Mouse (Mus musculus) intestine, embryonic 14.5 days (tissue): Measurements from ENCODE around the gene Trafd1. TPM values are rescaled to one million over a fixed set of nuclear protein-coding genes. Genes with fewer than 3 reads are reported as not detected.

Experiments
- ATAC-seq: fragments of 200-750 bp; cut with Nextera tagmentation; replicated peaks from 2 replicates; pipeline ENCODE4 v1.8.0; 2017; ENCODE audit warnings: low read depth, moderate number of reproducible peaks, moderate TSS enrichment, moderate library complexity; ENCODE audit not compliant: low FRiP score, low TSS enrichment
- DNase-seq: peaks from one replicate; pipeline ENCODE4 v3.0.0-alpha.2; 2018; ENCODE audit warnings: low spot score
- H3K27ac ChIP-seq: fragments of 300-500 bp; sonication (generic); 2 replicates; pipeline ENCODE4 v1.5.1; 2014; ENCODE audit warnings: low read depth, mild to moderate bottlenecking, control low read depth
- H3K27me3 ChIP-seq: fragments of 300-500 bp; sonication (generic); replicated peaks from 2 replicates; pipeline ENCODE4 v1.6.1; 2014; ENCODE audit warnings: low read length, control low read depth; ENCODE audit not compliant: control insufficient read depth, insufficient read depth
- H3K36me3 ChIP-seq: fragments of 300-500 bp; sonication (generic); 2 replicates; pipeline ENCODE4 v1.6.1; 2014; ENCODE audit warnings: low read length, control low read depth; ENCODE audit not compliant: control insufficient read depth, insufficient read depth
- H3K4me1 ChIP-seq: fragments of 300-500 bp; sonication (generic); replicated peaks from 2 replicates; pipeline ENCODE4 v1.6.1; 2014; ENCODE audit warnings: low read length, control low read depth, mixed read lengths; ENCODE audit not compliant: control insufficient read depth, insufficient read depth
- H3K4me2 ChIP-seq: fragments of 300-500 bp; sonication (generic); 2 replicates; pipeline ENCODE4 v1.6.1; 2014; ENCODE audit warnings: low read length
- H3K4me3 ChIP-seq: fragments of 300-500 bp; sonication (generic); 2 replicates; pipeline ENCODE4 v1.5.1; 2014; ENCODE audit warnings: low read depth, low read length, control low read depth, mixed read lengths
- H3K9ac ChIP-seq: fragments of 300-500 bp; sonication (generic); 2 replicates; pipeline ENCODE4 v1.6.1; 2014; ENCODE audit warnings: mild to moderate bottlenecking, low read length
- H3K9me3 ChIP-seq: fragments of 300-500 bp; sonication (generic); 2 replicates; pipeline ENCODE4 v1.6.1; 2016; ENCODE audit warnings: low read length, control low read depth; ENCODE audit not compliant: control insufficient read depth
- WGBS: fragments of 180-500 bp; shearing (Covaris S2); extraction: QIAGEN DNeasy Blood & Tissue Kit; methylation state at CpG from one replicate; pipeline ENCODE4 v1.1.7; 2014; 5-methylcytosine and 5-hydroxymethylcytosine counted together
- polyA plus RNA-seq: library from polyadenylated mRNA; unstranded; fragments of >200 nt; fragmentation: Nextera tagmentation; extraction: Ambion mirVana; gene quantifications from 2 replicates; pipeline ENCODE4 v1.2.1, GENCODE M21; 2014

Gene Trafd1
- polyA plus RNA-seq, 1 experiment from 2014 or later, result 72.4 TPM

DNA sequence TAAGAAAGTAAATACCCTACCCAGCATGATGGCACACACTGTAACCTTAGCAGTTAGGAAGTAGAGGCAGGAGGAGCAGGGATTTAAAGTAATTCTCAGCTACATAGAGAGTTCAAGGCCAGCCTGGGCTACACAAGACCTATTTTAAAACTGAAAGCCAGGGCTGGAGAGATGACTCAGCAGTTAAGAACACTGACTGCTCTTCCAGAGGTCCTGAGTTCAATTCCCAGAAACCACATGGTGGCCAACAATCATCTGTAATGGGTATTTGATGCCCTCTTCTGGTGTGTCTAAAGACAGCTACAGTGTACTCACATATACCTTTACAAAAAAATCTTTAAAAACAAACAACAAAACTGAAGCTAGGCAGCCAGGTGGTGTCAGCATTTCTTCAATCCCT is 4.3 kb upstream of the Trafd1 start:
- H3K27ac ChIP-seq, result no peak overlapping the region

DNA sequence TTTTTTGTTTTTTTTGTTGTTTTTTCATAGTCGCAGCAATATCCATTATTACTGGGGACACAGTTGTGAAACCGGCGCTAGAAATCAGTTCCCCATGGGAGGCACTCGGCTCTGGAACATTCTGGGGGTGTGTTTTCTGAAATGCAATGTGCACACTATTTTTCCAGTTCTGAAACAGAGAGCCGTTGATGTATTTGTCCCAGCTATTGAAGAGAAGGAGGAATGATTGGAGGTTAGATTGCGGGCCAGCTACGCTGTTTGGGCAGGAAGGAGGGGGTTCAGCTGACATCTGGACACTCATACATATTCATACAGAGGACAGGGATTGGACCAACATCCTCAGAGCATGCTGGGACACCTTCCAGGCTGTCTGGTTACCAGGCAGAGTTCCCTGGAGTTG is 3.7 kb upstream of the Trafd1 start:
- H3K9me3 ChIP-seq, result no peaks in the 10 kb centered on the region
- no peaks in the 10 kb centered on the region for H3K36me3 ChIP-seq
- peaks cover 16% of the 10 kb centered on the region; the same call in 1 of the 2 replicates for H3K4me1 ChIP-seq
- no peaks in the 10 kb centered on the region for H3K27me3 ChIP-seq
- no peak overlapping the region for H3K27ac ChIP-seq
- no peak for ATAC-seq
- WGBS, result 65% methylated on average over 7 of the region's 7 CpGs
- DNase-seq, result no peak
- no peak overlapping the region for H3K9ac ChIP-seq
- H3K4me2 ChIP-seq, result no peak overlapping the region
- no peak overlapping the region for H3K4me3 ChIP-seq

More for the DNA sequence above, 4.3 kb upstream of the Trafd1 start:
- Histone ChIP-seq H3K4me3 (no peak overlapping the region), H3K4me2 (no peak overlapping the region), H3K9me3 (no peaks in the 10 kb centered on the region), H3K27me3 (no peaks in the 10 kb centered on the region), H3K9ac (no peak overlapping the region), H3K4me1 (peaks cover 12% of the 10 kb centered on the region; the same call in 1 of the 2 replicates), H3K36me3 (no peaks in the 10 kb centered on the region)
- no peak for ATAC-seq
- no peak for DNase-seq

DNA sequence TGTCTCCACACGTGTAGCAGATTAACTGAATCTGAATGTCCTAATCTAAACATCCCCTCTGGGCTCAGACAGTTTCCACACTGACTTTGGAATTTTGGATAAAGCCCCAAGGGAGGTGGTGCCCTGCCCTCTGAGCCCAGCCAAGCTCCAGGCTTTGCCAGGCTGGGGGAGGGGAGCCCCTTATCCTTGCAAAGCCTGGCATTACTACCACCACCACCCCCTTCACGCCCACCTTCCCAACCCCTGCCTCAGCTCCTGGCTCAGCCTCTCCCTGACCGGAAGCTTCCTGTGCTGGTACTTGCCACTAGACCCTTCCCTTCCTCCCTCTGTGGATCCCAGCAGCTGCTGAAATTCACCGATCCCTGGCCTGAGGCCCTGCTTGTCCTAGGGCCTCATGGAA is 1.7 kb upstream of the Trafd1 start:
- Histone ChIP-seq H3K27ac (no peak overlapping the region), H3K27me3 (no peaks in the 10 kb centered on the region), H3K9ac (no peak overlapping the region), H3K4me3 (no peak overlapping the region), H3K4me2 (no peak overlapping the region), H3K9me3 (no peaks in the 10 kb centered on the region), H3K4me1 (peaks cover 18% of the 10 kb centered on the region; the same call in 1 of the 2 replicates), H3K36me3 (peaks cover 9% of the 10 kb centered on the region; the same call in 1 of the 2 replicates)
- no peak for ATAC-seq
- DNase-seq, result no peak
- 54% methylated on average over 4 of the region's 4 CpGs for WGBS

DNA sequence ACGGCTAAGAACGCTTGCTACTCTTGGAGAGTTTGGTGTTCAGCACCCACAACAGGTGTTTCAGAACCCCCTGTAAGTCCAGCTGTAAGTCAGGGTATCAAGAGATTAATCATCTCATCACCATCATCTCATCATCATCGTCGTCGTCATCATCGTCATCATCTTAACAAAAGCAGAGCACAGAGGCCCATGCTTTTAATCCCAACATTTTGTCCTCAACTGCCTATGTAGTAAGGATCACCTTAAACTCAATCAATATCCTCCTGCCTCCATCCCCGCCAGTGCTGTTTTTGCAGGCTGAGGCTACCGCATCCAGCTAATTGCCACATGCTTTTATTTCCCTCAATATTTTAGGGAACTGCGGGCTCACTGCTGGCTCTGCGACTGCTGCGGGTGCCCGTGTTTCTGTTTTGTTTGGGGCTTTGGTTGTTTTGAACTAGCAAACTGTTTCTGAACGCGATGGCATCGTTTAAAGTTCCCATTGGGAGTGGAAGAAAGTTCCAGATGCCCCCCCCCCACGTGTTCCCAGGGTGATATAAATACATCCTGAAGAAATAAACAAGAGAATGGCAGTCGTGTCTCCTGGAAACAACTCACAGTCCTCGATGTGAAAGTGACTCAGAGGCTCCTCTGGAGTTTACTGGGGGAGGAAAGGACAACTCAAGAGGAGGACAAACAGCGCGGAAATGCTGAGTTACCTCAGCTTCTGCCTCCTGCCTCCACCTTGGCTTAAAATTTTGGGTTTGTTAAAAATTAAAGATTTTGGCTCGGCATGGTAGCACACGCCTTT is 883 bp upstream of the Trafd1 start:
- no peak for DNase-seq
- Histone ChIP-seq H3K4me1 (peaks cover 18% of the 10 kb centered on the region; the same call in 1 of the 2 replicates), H3K36me3 (peaks cover 15% of the 10 kb centered on the region; the same call in 1 of the 2 replicates), H3K9me3 (no peaks in the 10 kb centered on the region), H3K4me2 (peak overlapping the region; percentile 59), H3K27me3 (no peaks in the 10 kb centered on the region), H3K9ac (no peak overlapping the region), H3K4me3 (peak overlapping the region; percentile 59), H3K27ac (no peak overlapping the region)
- WGBS, result 35% methylated on average over 22 of the region's 22 CpGs
- ATAC-seq, result no peak

DNA sequence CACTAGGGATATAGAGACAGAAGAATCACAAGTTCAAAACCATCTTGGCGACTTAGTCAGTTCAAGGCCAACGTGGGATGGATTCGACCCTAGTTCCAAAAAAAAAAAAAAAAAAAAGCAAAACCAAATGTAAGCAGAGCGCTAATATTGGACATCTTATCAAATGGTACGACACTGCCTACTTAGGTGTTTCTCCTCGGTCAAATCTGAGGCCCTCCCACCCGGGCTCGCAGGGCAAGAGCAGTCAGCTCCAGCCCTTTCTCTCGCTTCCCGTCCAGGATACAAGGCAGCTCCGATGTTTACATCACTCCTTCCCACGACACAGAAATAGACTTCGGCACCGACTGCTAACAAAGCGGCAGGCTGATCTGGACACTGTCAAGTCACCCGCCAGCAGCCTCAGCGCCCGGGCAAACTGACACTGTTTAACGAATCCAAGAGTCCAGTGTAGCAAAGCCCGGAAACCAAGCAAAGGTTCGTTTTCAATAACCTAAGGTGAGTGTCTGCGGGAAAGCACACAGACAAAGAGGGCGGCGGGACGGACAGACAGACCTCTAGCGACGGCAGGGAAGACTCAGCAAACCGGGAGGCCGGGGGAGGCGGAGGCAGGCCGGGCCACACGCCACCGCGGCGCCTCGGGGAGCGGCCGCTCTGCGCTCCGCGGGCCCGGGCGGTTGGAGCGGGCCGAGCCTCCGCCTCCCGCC is 523 bp downstream of the Trafd1 start:
- no peaks in the 10 kb centered on the region for H3K27me3 ChIP-seq
- H3K9ac ChIP-seq, result peak overlapping the region; percentile 56
- peak; percentile 75 for ATAC-seq
- H3K27ac ChIP-seq, result peak overlapping the region; percentile 80
- peaks cover 18% of the 10 kb centered on the region; the same call in 1 of the 2 replicates for H3K4me1 ChIP-seq
- H3K4me2 ChIP-seq, result peak overlapping the region; percentile 59
- peaks cover 29% of the 10 kb centered on the region for H3K36me3 ChIP-seq
- peak overlapping the region; percentile 59 for H3K4me3 ChIP-seq
- H3K9me3 ChIP-seq, result no peaks in the 10 kb centered on the region
- WGBS, result 2% methylated on average over 36 of the region's 47 CpGs
- DNase-seq, result peak; percentile 91

DNA sequence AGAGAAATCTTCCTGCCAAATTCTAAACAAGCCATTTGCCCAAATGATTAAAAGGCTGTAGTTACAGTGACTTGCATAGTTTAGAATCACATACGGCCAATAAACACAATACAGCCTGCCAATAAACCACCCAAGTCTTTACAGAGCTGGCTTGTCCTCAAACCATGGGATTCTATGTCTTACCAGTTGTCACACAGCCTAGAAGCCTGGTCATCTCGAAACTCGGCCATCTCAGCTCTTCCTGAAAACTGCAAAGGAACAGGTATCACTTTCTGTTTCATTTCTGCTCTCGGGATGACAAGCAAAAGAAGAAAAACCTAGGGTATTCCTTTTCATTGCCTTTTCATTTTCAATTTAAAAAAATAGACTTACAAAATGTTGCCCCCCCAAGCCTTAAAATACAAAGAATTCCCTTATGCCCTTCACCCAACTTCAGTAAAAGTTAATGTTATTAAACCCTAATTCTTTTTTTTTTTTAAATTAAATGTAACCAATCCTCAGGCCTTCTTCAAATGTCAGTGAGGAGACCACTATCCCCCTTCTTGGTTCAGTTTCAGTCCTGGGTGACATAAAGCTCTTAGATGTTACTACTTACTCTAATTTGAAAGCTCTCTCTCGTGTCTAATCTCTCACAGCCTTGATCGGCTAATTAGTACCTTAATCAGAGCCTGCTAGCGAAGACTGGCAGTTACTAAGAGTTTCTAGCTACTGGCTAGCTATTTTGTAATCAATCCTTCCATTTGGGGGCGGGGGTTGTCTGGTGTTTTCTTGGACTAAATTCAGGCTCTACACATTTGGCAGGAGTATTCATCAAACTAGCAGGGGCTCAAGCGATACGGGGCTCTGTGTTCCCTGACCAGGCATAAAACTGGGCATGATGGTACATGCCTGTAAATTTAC is 1.3 kb downstream of the Trafd1 start:
- Histone ChIP-seq H3K4me1 (peaks cover 18% of the 10 kb centered on the region; the same call in 1 of the 2 replicates), H3K27ac (peak overlapping the region; percentile 80; the same call in 1 of the 2 replicates), H3K4me2 (peak overlapping the region; percentile 59), H3K9me3 (no peaks in the 10 kb centered on the region), H3K27me3 (no peaks in the 10 kb centered on the region), H3K36me3 (peaks cover 37% of the 10 kb centered on the region), H3K9ac (peak overlapping the region; percentile 56), H3K4me3 (peak overlapping the region; percentile 59)
- no peak for ATAC-seq
- 44% methylated on average over 10 of the region's 10 CpGs for WGBS
- DNase-seq, result no peak

DNA sequence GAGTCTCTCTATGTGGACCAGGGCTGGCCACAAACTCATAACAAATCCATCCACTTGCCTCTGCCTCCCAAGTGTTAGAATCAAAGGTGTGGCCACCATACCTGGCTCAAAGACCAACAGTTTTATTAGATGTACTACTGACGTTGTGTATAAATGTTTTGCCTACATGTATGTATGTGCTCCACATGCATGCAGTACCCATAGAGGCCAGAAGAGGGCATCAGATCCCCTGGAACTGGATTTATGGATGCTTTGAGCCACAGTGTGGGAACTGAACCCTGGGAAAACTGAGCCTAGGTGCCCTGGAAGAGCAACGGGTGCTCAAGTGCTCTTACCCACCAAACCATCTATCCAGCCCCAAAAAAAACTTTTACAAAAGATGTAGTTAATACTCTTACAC is 4.7 kb downstream of the Trafd1 start:
- no peaks in the 10 kb centered on the region for H3K9me3 ChIP-seq
- ATAC-seq, result no peak
- WGBS, result 96% methylated on average over 2 of the region's 2 CpGs
- H3K4me3 ChIP-seq, result no peak overlapping the region
- peaks cover 68% of the 10 kb centered on the region for H3K36me3 ChIP-seq
- no peak for DNase-seq
- no peak overlapping the region for H3K27ac ChIP-seq
- H3K4me1 ChIP-seq, result 0 out of 2 replicates have a peak, but pooled peaks cover 6% of the 10 kb centered on the region
- no peaks in the 10 kb centered on the region for H3K27me3 ChIP-seq
- H3K4me2 ChIP-seq, result no peak overlapping the region
- H3K9ac ChIP-seq, result no peak overlapping the region

DNA sequence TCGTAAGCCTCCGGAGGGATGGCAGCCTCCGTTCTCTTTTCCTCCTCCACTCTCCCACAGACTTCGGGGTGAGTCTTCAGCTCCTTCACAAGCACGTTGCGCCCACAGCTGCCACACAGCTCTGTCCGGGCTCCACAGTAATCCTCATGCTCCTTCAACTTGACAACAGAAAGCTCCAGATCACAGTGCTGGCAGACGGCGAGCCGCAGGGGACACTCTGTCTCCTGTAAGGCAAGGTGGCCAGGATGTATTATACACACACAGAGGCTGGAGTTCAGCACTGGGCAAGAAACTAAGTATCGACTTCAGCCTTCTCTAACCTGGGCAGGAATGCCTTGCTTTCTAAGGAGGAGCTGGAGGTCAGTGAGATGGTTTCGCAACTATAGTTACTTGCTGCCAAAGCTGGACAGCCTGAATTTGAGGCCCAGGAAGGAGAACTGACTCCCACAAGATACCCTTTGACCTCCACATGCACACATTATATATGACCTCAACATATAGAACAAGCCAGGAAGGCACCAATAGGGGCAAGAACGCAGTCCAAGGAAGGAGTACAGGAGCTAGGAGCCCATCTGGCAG is 6.7 kb downstream of the Trafd1 start:
- ATAC-seq (no peak), DNase-seq (no peak)
- H3K4me3 ChIP-seq, result no peak overlapping the region
- H3K9ac ChIP-seq, result no peak overlapping the region
- peaks cover 84% of the 10 kb centered on the region for H3K36me3 ChIP-seq
- H3K27ac ChIP-seq, result no peak overlapping the region
- H3K9me3 ChIP-seq, result no peaks in the 10 kb centered on the region
- H3K4me1 ChIP-seq, result no peaks in the 10 kb centered on the region
- WGBS, result 90% methylated on average over 13 of the region's 13 CpGs
- no peak overlapping the region for H3K4me2 ChIP-seq
- no peaks in the 10 kb centered on the region for H3K27me3 ChIP-seq
